Mouse (Mus musculus): ENCODE results near the gene Vangl1.

GRCm38 (mm10) chr3:102212896-102213295, 8.4 kb upstream of the Vangl1 start:
- no peak for TF ChIP-seq POLR2A (IDR thresholded peaks at IDR 0.05; ENCODE audit: control insufficient read depth, extremely low read depth, insufficient read depth, low read length, poor library complexity)
- no peak for TF ChIP-seq CTCF (IDR thresholded peaks at IDR 0.05; ENCODE audit: borderline replicate concordance, control insufficient read depth, extremely low read depth, insufficient read depth, low read length, poor library complexity)
